8 mouse cellular contexts compared by ENCODE assay signal in genomic region chr7:25178317-25178716, GRCm38 (mm10). TPM values are rescaled to one million over a fixed set of nuclear protein-coding genes. Genes with fewer than 3 reads are reported as not detected.
DNase-seq lines count a peak whose midpoint lies in the region; ATAC-seq and TF ChIP-seq lines count a peak whose summit lies in the region.

No protein-coding gene starts in this region.

- no peaks in the 10 kb centered on the region for H3K9me3 ChIP-seq in neural tube, embryonic 11.5 days (ENCODE audit: control insufficient read depth, low read length)
- H3K9me3 ChIP-seq in limb, embryonic 12.5 days, result no peaks in the 10 kb centered on the region

- ATAC-seq in neural tube, embryonic 11.5 days (ENCODE audit: insufficient read depth, low FRiP score, low TSS enrichment), result no peak
- no peak for ATAC-seq in limb, embryonic 12.5 days (ENCODE audit: insufficient number of reproducible peaks, insufficient read depth, low FRiP score, low TSS enrichment, low read depth)

- peak; percentile 51 for DNase-seq in cerebellum, adult 11-12 months
- DNase-seq in cerebellum, adult 8-10 months, result no peak
- no peak for DNase-seq in neural tube, embryonic 11.5 days (ENCODE audit: low spot score)
- DNase-seq in neural tube, embryonic 10.5 days (ENCODE audit: extremely low spot score, low spot score), result no peak
- DNase-seq in layer of hippocampus, postnatal 25 days (ENCODE audit: extremely low spot score in 1 of 2, low spot score in 1 of 2), result no peak
- no peak for DNase-seq in spleen, adult 18-20 months

- H3K36me3 ChIP-seq in neural tube, embryonic 11.5 days (ENCODE audit: control insufficient read depth, insufficient read depth, low read length), result no peaks in the 10 kb centered on the region
- no peaks in the 10 kb centered on the region for H3K36me3 ChIP-seq in limb, embryonic 12.5 days
- no peaks in the 10 kb centered on the region for H3K36me3 ChIP-seq in small intestine, adult 2 months (ENCODE audit: control insufficient read depth, insufficient read depth, low read length)

- no peak for TF ChIP-seq POLR2A in small intestine, adult 2 months (IDR thresholded peaks at IDR 0.05; ENCODE audit: low read depth, low read length)

- H3K27me3 ChIP-seq in neural tube, embryonic 11.5 days (ENCODE audit: control insufficient read depth, insufficient read depth, low read length), result peaks cover 39% of the 10 kb centered on the region
- peaks cover 92% of the 10 kb centered on the region for H3K27me3 ChIP-seq in limb, embryonic 12.5 days
- H3K27me3 ChIP-seq in small intestine, adult 2 months (ENCODE audit: control insufficient read depth, insufficient read depth, low read length), result peaks cover 61% of the 10 kb centered on the region

- peak overlapping the region; percentile 80 for H3K9ac ChIP-seq in neural tube, embryonic 11.5 days (ENCODE audit: low read length)
- H3K9ac ChIP-seq in limb, embryonic 12.5 days (replicated peaks), result 0 out of 2 replicates have a peak overlapping the region, but pooled peaks have one; percentile 50

- H3K27ac ChIP-seq in neural tube, embryonic 11.5 days (ENCODE audit: low read depth, low read length), result peak overlapping the region; percentile 86
- H3K27ac ChIP-seq in limb, embryonic 12.5 days, result no peak overlapping the region
- H3K27ac ChIP-seq in small intestine, adult 2 months (ENCODE audit: insufficient read depth, low read depth, low read length), result no peak overlapping the region

- H3K4me2 ChIP-seq in neural tube, embryonic 11.5 days (ENCODE audit: low read depth), result peak overlapping the region; percentile 80
- H3K4me2 ChIP-seq in limb, embryonic 12.5 days, result peak overlapping the region; percentile 76

- peaks cover 15% of the 10 kb centered on the region for H3K4me1 ChIP-seq in neural tube, embryonic 11.5 days (ENCODE audit: control insufficient read depth, insufficient read depth, low read length)
- H3K4me1 ChIP-seq in limb, embryonic 12.5 days (replicated peaks), result peaks cover 27% of the 10 kb centered on the region
- H3K4me1 ChIP-seq in small intestine, adult 2 months (ENCODE audit: control insufficient read depth, insufficient read depth, insufficient read length, low read length), result peaks cover 5% of the 10 kb centered on the region

- H3K4me3 ChIP-seq in neural tube, embryonic 11.5 days (ENCODE audit: low read depth, low read length), result peak overlapping the region; percentile 66
- peak overlapping the region; percentile 57 for H3K4me3 ChIP-seq in limb, embryonic 12.5 days (replicated peaks)
- H3K4me3 ChIP-seq in small intestine, adult 2 months (ENCODE audit: low read depth, low read length), result peak overlapping the region; percentile 52

- no peak for TF ChIP-seq CTCF in small intestine, adult 2 months (IDR thresholded peaks at IDR 0.05; ENCODE audit: extremely low read depth, insufficient read length, insufficient replicate concordance, low read depth, low read length)

- WGBS in neural tube, embryonic 11.5 days, result 0% methylated on average over 14 of the region's 17 CpGs
- WGBS in limb, embryonic 12.5 days, result 2% methylated on average over 17 of the region's 17 CpGs
- 5% methylated on average over 17 of the region's 17 CpGs for WGBS in small intestine, adult 2 months

RNA-seq across cellular contexts. Expression of gene Pou2f2, which starts 1.2 kb away (rescaled TPM):
- 33.7 and 40.9 TPM in 2 replicates for polyA plus RNA-seq in neural tube, embryonic 11.5 days (2014; fragmentation: Nextera tagmentation; extraction: Ambion mirVana)
- 2.7 and 2.9 TPM in 2 replicates for polyA plus RNA-seq in limb, embryonic 12.5 days (2016; fragmentation: Nextera tagmentation; extraction: Ambion mirVana)
- 2.9 and 6.9 TPM in 2 replicates for polyA plus RNA-seq in small intestine, adult 2 months (2012; rRNA removed)
- total RNA-seq in layer of hippocampus, postnatal 25 days (2021), result 10 to 100 TPM in 1 of 2 experiments, 1 to 10 TPM in 1; 7.1 to 11.8 TPM

RNA-seq across cellular contexts. Expression of gene Dedd2, which starts 42.1 kb away (rescaled TPM):
- 11.0 and 11.6 TPM in 2 replicates for polyA plus RNA-seq in neural tube, embryonic 11.5 days (2014; fragmentation: Nextera tagmentation; extraction: Ambion mirVana)
- 12.2 and 13.6 TPM in 2 replicates for polyA plus RNA-seq in limb, embryonic 12.5 days (2016; fragmentation: Nextera tagmentation; extraction: Ambion mirVana)
- polyA plus RNA-seq in small intestine, adult 2 months (2012; rRNA removed), result 44.2 and 135 TPM in 2 replicates
- total RNA-seq in layer of hippocampus, postnatal 25 days (2021), result 10 to 100 TPM; 24.0 to 26.4 TPM

RNA-seq across cellular contexts. Expression of gene Zfp526, which starts 42.9 kb away (rescaled TPM):
- 3.7 and 3.8 TPM in 2 replicates for polyA plus RNA-seq in neural tube, embryonic 11.5 days (2014; fragmentation: Nextera tagmentation; extraction: Ambion mirVana)
- polyA plus RNA-seq in limb, embryonic 12.5 days (2016; fragmentation: Nextera tagmentation; extraction: Ambion mirVana), result 3.1 and 3.4 TPM in 2 replicates
- 5.8 and 8.7 TPM in 2 replicates for polyA plus RNA-seq in small intestine, adult 2 months (2012; rRNA removed)
- total RNA-seq in layer of hippocampus, postnatal 25 days (2021), result 10 to 100 TPM; 10.5 to 12.4 TPM

RNA-seq across cellular contexts. Expression of gene Gsk3a, which starts 59.3 kb away (rescaled TPM):
- 15.9 and 19.7 TPM in 2 replicates for polyA plus RNA-seq in neural tube, embryonic 11.5 days (2014; fragmentation: Nextera tagmentation; extraction: Ambion mirVana)
- polyA plus RNA-seq in limb, embryonic 12.5 days (2016; fragmentation: Nextera tagmentation; extraction: Ambion mirVana), result 16.9 and 19.4 TPM in 2 replicates
- polyA plus RNA-seq in small intestine, adult 2 months (2012; rRNA removed), result 77.7 and 163 TPM in 2 replicates
- 100 to 1,000 TPM; 195 to 200 TPM for total RNA-seq in layer of hippocampus, postnatal 25 days (2021)
